Mouse (Mus musculus) hematopoietic stem cell, adult 5-6 weeks (primary cell): Measurements from ENCODE around the gene Prkrip1. TPM values are rescaled to one million over a fixed set of nuclear protein-coding genes. Genes with fewer than 3 reads are reported as not detected.
A peak's percentile ranks its signal among the peaks of the same experiment; 100 is the strongest.

Source experiments
- ATAC-seq, 2 experiments: fragments of 125-278 bp in 1 of 2; replicated peaks in 1 of 2; 2 replicates each; pipeline ENCODE4 v1.8.0; 2016 to 2017; ENCODE audit warnings: inconsistent platforms in 2 of 2, mild to moderate bottlenecking in 2 of 2, moderate number of reproducible peaks in 2 of 2, low read depth in 1 of 2, moderate TSS enrichment in 1 of 2; ENCODE audit not compliant: low FRiP score in 2 of 2, poor library complexity in 2 of 2, severe bottlenecking in 2 of 2, insufficient read depth in 1 of 2, low TSS enrichment in 1 of 2
- total RNA-seq: library from RNA; stranded (forward); fragments of 172-1452, 232-1000 nt; gene quantifications from 2 replicates; pipeline ENCODE4 v1.2.3, GENCODE M21; 2017

Gene Prkrip1
- total RNA-seq, result 42.5 and 55.0 TPM in 2 replicates

DNA sequence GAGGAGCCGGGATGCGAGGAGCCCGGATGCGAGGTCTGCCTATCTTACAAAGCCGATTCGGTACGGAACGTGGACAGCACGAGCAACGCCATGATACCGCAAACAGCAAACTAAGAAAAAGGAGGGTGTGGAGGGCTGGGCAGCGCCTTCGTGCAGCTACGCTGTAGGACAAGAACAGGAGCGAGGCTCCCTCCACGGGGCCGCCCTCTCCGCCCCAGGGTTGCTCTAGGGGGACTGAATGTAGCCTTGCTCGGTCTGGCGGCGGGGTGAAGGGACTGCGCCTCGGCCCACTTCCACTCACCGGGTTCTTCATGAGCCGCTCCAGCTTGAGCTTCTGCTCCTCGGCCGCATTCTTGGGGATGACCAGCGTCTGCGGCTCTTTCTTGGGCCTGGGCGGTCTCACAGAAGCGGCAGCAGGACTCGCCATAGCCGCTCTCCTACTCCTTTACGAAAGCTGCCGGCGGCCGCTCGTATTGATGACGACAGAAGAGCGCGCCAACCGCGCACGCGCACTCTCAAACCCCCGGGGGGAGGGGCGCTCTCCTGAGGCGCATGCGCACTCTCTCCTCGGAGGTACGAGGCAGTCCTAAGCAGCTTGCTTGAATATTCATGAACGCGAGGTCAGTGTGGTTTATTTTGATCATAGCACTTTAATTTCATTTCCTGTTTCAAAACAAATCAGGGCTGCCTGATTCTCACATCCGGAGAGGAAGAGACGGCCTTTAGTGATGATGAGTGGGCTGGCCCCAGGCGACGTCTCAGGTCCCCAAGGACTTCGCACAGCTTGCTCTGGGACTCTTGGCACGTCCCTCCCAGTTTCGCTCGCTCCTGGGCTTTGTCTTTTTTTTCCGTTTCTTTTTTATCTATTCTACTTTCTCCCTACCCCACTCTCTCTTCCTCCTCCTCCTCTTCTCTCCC lies at the start of gene Prkrip1:
TSS of gene Prkrip1 (minus strand) at position 490 of the 918 bp plus-strand sequence.
- peak; percentile 78 to 83 for ATAC-seq

DNA sequence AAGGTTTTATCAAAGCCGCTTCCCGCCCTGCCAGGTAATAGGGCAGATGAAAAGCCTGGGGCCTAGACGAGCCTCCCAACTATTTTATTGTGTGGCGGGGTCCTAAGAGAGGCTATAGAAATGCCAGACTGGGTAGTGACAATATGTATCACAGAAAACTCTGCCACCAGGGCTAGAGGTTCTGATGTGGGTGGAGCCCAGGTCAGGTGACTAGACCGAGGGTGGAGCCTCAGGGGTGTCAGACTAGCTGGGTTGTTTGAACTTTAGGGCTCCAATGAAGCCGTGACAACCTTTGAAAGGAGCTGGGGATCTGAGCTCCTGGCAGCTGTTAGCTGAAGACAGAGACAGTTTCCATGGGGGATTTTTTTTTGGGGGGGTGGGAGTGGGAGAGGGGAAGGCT lies 49.7 kb upstream of the Prkrip1 start:
- no peak for ATAC-seq

DNA sequence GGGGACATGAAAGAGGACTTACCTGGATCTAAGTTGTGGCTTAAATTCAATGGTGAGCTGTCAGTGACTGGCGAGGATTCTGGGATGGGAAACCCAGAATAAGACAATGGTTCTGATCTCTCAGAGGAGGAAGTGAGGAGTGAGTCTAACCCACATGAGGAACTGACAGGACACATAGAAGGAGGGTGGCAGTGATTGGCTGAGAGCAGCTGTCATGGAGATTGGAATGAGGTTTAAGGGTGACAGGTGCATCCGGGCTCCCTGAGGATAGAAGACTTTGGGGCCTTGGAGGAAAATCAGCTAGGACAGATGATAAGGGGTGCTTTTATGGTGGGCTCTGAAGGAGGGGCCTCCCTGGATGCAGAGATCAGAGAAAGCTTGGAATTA lies 47.7 kb upstream of the Prkrip1 start, which contains the start of gene Sh2b2:
TSS of gene Sh2b2 (minus strand) at position 105 of the 387 bp plus-strand sequence.
- ATAC-seq, result peak; percentile 26 to 29; a peak in 1 of 4 replicates

DNA sequence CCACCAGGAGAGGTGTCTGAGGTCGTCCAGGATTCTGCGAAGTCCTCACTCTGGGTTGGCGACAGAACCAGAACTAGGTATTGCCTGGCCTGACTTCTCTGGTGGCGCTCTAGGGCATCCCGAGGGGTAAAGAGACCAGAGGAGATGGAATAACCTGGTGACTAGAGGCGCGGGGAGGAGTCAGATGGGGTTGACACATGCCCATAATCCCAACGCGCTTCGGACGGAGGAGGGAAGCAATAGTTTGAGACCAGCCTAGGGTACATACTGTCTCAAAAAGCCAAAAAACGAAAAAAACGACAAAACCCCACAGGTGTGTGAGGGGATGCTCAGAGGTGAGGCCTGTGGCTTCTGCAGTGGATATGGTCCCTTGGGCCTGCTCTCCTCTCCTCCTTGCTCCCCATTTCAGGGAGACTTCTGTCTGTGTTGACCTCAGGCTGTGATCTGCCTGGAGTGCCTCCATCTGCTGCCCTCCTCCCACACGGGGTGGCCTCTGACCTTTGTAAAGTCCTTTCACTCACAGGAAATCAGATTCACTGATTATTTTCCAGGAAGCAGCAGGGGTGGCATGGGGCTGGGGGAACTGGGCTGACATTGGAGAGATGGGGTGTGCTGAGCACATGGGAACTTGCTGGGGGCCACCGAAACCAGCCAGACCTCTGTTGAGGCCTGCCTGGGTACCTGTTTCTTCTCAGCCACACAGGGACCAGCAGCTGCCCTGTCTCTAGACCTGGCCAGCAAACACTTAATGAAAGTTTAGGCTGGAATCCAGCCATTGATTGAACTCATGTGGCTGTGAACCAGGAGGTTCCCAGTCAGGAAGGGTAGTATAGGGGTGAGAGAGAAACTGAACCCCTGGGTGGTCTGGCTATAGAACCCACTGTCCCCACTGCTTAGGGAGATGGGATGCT lies 47.0 kb upstream of the Prkrip1 start:
- no peak for ATAC-seq

DNA sequence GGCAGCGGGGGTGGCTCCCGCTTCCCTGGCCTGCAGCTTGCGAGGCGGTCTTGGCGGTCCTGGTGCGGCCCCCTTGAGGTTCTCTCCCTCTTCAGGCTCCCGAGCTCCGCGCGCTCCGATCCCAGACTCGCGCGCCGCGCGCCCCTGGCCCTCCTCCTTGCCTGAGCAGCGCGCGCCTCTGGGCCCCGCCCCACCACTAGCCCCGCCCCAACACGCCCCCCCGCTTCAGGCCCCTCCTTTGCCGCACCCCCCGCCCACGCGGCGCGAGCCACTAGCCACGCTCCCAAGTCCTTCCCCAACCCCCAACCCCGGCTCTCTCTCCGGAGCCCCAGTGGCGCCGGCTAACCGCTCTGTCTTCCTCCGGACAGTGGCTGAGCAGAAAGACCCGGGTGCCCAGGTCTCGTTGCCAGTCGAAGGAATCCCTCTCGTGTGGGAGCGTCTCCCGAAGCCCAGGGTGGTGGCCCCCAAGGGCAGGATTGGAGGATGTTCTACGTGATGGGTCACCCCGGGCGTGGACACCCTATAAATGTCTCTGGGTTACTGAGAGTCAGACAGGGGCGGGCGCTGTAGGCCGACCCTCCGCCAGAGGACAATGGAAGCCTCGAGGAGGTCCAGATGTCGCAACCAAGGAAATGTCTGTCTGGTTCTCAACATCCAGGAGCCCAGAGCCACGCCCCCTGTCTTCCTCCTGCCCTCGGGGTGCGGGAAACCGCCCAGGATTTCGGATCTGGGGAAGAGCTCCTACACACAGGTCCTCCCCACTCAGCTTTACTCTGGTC lies 46.2 kb upstream of the Prkrip1 start:
- peak; percentile 8 to 48; a peak in 3 of 4 replicates for ATAC-seq

DNA sequence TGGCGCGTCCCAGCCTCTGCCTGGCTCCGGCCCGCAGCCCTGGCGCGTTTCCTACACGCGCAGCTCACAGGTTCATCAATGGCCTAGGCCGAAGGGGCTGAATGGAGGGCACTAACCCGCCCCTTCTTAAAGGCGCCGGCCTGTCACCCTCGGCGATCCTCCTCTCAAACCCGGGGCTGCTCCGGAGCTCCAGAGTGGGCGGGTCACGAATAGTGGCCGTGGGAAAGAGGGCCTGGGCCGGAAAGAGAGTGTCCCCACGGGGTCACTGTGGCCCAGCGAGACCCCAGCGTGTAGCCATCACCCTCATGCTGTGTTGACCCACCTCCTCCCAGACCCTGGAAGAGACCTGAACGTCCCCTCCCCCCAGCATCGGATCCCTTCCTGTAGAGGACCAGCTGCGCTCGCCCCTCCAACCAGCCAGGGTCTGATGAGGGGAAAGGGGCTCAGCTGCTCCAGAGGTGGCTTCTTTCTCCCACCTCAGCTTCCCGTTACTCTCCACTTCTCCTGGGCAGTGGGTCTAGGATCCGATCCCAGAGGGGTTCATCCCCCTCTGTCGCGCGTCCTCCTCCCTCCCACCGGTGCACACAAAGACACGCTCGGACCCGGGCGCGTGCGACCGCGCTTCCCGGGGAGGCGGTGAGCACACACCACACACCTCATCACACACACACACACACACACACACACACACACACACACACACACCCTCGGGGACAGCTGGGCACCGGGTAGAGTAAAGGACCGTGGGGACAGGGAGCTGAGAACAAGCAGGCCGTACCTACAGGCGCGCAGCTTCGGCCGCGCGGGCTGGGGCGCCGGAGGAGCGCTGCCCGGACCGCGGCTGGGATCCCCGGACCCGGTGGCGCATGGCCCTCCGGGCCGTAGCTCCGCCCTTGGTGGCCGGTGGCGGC lies 45.3 kb upstream of the Prkrip1 start:
- ATAC-seq, result peak in 1 of 2 experiments; percentile 5; a peak in 1 of 4 replicates

DNA sequence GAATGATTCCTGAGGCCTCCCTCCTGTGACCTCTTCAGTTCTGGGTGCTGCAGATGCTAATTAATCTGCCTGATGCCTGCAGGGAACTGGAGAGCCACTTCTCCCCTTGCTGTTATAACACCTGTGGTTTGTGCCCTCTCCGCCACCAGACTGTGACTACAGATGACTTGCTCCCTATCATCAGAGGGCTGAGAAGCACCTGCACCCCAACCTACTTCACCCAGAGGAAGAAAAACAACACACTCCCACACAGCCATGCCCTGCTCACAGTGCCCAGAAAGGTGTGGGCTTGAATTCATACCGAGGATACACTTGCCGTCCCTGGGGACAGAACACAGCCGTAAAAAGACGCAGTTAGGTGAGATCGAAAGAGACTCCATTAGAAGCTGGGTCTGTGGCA lies 42.4 kb upstream of the Prkrip1 start:
- no peak for ATAC-seq

DNA sequence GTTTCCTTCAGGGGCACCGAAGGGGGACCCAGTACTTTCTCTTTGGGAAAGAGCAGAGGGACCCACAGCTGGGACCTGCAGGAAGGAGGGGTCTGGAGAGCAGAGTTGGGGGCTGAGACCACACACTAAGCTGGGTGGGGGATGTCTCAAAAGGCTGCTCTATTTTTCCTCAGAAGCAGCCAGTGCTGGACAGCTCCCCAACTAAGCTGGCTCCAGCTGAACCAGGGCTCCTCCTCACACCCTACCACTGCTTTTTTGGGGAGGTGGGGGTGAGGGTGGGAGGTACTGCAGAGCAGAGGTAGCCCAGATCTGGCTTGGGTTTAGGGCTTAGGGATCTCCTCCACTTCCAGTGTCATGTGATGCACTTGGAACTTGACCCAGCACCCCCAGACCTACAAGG lies 41.6 kb upstream of the Prkrip1 start:
- ATAC-seq, result no peak

DNA sequence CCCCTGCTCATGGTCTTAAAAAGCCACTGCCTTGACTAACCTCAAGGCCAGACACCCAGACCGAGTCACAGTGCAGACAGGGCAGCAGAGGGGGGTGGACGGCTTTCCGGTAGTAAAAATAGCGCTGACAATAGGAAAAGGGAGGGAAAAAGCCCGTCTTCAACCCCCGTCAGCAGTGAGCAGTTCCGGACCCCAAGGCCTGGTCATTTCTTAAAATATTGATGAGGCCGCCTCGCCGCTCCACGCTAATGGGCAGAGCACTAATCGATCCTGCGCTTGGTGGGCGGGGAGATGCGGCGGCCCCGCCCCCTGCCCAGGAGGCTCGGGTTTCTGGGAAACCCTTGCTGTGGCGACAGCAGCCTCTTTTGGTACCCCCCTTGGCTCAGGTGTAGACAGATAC lies 38.8 kb upstream of the Prkrip1 start:
- ATAC-seq, result peak in 1 of 2 experiments; percentile 18; a peak in 1 of 4 replicates

DNA sequence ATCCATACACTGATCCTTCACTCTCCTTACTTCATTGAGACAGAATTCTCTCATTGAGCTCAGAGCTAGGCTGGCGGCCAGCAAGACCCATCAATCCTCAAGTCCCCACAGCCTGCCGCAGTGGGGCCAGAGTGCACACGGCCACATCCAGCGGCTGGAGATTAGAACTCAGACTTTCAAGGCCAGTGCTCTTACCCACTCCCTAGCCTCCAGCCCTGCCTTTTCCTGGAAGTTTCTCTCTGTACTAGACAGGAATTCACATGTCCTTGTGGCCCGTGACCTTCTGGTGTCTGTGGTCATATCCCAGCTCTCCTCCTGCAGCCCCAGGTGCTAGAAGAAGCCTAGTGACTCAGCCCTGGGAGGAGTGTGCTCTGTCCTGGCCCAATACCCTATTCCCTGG lies 37.8 kb upstream of the Prkrip1 start:
- no peak for ATAC-seq

DNA sequence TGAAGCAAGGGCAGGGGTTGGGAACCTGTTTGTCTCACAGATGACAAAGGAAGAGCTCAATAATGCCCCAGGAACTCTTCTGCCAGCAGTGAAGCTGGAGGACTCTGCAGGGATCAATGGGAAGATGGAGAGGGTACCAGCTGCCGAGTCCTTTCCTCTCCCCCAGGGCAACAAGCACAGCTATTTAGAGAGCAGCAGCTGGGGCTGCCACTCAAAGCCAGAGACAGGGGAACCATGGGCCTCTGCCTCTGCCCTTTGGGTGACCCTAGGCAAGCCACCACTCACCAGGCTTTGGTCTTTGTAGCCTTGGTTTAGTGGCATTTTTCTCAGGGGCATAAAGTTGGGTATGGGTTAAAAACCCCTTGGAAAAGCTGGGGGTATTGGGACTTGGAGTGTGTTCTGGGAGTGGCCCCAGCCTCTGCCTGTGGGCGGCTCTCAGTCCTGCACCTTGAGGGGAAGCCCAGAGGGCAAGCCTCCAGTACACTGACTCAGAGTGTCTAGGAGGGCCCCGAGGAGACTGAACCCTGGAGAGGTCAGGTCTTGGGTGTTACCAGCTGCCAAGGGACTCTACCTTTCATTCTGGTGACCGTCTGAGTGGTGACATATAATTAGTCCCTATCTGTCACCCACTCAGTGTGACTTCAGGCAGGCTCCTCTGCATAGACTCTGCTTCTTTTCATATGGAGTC lies 31.7 kb upstream of the Prkrip1 start:
- no peak for ATAC-seq

DNA sequence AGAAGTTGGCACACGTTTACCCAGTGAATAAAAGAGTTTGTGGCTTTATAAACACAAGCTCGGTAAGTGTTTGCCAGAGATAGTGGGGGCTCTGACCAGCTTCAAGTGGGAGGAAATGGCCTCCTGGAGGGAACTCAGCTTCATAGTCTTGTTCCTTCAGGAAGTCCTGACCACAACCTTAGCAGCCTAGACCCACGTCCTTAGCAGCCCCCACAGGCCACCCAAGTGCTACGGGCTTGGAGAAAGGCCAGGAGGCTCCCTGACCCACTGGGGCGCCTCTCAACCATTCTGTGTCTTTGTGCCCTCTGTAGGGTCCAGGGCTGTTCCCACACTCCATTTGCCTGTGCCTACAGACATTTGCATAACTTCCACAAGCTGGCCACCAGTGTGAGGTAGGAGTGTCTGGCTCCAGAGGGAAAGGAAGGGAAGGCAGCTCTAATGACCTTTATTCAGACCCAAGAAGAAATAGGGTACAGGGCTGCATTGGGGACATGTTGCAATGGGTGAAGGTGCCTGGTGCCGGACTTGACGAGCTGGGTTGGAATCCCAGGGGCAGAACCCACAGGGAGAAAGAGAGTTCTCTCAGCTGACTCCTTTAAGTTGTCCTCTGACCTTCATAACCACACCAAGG lies 27.6 kb upstream of the Prkrip1 start:
- ATAC-seq, result peak; percentile 50 to 57

DNA sequence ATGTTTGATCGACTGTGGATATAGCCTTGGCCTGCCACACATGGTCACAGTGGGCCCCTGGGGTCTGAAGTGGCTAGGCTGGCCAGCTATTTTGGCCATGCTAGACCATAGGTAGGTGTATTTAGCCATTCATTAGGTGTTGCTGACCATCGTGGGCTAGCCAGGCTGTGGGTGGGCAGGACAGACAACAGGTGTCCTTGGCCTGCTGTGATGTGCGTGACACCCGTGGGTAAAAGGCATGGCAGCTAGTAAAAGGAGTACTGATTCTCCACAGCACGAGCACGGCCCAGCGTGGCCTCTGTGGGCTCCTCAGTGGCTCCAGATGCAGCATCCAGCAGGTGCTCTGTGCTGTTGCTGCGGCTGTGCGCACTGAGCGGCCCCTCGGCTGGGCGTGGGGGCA lies 19.8 kb upstream of the Prkrip1 start:
- ATAC-seq, result no peak

DNA sequence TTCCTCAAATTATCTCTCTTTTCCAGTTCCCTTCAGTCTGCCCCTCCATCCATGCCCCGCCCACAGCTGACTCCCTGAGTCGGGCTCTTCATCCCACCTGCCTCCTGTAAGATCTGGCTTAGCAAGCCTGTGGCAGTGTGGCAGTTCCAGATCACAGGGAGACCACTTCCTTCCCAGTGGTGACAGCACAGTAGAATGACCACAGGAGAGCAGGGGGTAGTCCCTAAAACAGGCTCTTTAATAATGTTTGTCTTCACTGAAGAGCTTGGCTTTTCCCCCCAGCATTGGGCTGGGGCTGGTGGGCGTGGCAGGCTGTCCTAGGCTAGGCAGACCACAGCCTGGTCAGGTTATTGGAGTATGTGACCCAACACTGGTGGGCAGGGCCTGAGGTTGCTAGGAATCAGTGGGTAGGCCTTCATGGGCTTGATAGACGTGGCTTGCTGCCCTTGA lies 19.2 kb upstream of the Prkrip1 start:
- ATAC-seq, result peak; percentile 46 to 56

DNA sequence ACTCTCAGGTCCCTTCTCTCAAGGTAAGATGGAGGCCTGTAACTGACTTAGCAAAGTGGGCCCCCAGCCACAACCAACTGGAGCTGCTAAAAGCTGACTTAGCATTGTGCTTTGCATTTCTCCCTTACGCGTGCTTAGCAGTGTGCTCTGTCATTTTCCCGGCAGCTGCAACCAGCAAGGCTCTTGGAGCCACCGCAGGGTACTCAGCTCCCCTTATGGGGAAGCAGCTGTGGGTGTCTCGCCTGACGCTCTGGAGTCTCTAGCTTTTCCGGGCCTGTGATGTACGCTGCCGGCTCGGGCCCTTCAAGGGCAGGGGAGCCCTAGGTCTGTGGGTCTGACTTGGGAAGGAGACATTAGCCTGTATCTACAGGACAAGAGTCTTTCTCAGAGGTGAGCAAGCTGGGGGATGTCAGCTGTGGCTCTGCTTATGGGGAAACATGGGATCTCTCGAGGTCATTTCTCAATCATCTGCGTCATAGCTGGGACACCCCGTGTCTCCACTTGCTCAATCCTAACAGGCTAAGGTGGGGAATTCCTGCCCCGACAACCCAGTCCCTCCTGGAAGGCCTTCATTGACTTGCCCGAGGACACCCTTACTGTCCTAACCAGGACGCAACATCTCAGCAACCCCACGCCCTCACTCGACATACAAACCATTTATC lies 18.4 kb upstream of the Prkrip1 start:
- ATAC-seq, result peak; percentile 28 to 58
